Mouse (Mus musculus) neural tube, embryonic 15.5 days (tissue): ENCODE measurements around the gene Nle1. TPM values are rescaled to one million over a fixed set of nuclear protein-coding genes. Genes with fewer than 3 reads are reported as not detected.

ENCODE experiments used
- ATAC-seq: fragments of 200-750 bp; cut with Nextera tagmentation; 2 replicates; pipeline ENCODE4 v1.8.0; 2017; ENCODE audit warnings: mild to moderate bottlenecking, moderate TSS enrichment, moderate library complexity; ENCODE audit not compliant: low FRiP score
- H3K27ac ChIP-seq: fragments of 300-500 bp; sonication (generic); replicated peaks from 2 replicates; pipeline ENCODE4 v1.5.1; 2015; ENCODE audit warnings: mild to moderate bottlenecking, inconsistent platforms
- H3K27me3 ChIP-seq: fragments of 300-500 bp; sonication (generic); replicated peaks from 2 replicates; pipeline ENCODE4 v1.6.1; 2015; ENCODE audit warnings: inconsistent platforms
- H3K36me3 ChIP-seq: fragments of 300-500 bp; sonication (generic); 2 replicates; pipeline ENCODE4 v1.6.1; 2015; ENCODE audit warnings: inconsistent platforms
- H3K4me1 ChIP-seq: fragments of 300-500 bp; sonication (generic); 2 replicates; pipeline ENCODE4 v1.6.1; 2015; ENCODE audit warnings: inconsistent platforms
- H3K4me2 ChIP-seq: fragments of 300-500 bp; sonication (generic); 2 replicates; pipeline ENCODE4 v1.6.1; 2015; ENCODE audit warnings: inconsistent platforms, mild to moderate bottlenecking, moderate library complexity
- H3K4me3 ChIP-seq: fragments of 300-500 bp; sonication (generic); replicated peaks from 2 replicates; pipeline ENCODE4 v1.5.1; 2015; ENCODE audit warnings: mild to moderate bottlenecking, inconsistent platforms
- H3K9ac ChIP-seq: fragments of 300-500 bp; sonication (generic); replicated peaks from 2 replicates; pipeline ENCODE4 v1.6.1; 2015; ENCODE audit warnings: mild to moderate bottlenecking, inconsistent platforms
- H3K9me3 ChIP-seq: fragments of 300-500 bp; sonication (generic); replicated peaks from 2 replicates; pipeline ENCODE4 v1.6.1; 2016; ENCODE audit warnings: inconsistent platforms
- WGBS: fragments of 180-500 bp; shearing (Covaris S2); methylation state at CpG from one replicate; pipeline ENCODE4 v1.1.7; 2015; ENCODE audit warnings: mixed read lengths; 5-methylcytosine and 5-hydroxymethylcytosine counted together
- polyA plus RNA-seq: library from polyadenylated mRNA; unstranded; fragments of >200 nt; fragmentation: Nextera tagmentation; extraction: Ambion mirVana; gene quantifications from 2 replicates; pipeline ENCODE4 v1.2.1, GENCODE M21; 2015

Nle1 gene
- polyA plus RNA-seq, 1 experiment from 2014 or later, result 37.5 TPM

- Histone ChIP-seq H3K4me2 (no peak within 1 kb of the TSS), H3K4me3 (no peak within 1 kb of the TSS), H3K36me3 (peaks cover 10% of the 10 kb centered on the region), H3K27ac (no peak within 1 kb of the TSS), H3K9ac (no peak within 1 kb of the TSS), H3K4me1 (peaks cover 19% of the 10 kb centered on the region), H3K27me3 (peaks cover 13% of the 10 kb centered on the region; the same call in 1 of the 2 replicates), H3K9me3 (no peaks in the 10 kb centered on the region)
- 88% methylated on average over 4 of the region's 4 CpGs for WGBS
- no peak for ATAC-seq
These were observed 2.0 kb upstream of the Nle1 start, which contains the start of gene Unc45b for GRCm38 (mm10) chr11:82910250-82910649. Gene Unc45b, plus strand, starts transcription at chr11:82910550.

GRCm38 (mm10) chr11:82908608-82908989, 388 bp upstream of the Nle1 start:
- H3K9ac ChIP-seq, result peak overlapping the region; percentile 36; the same call in 1 of the 2 replicates
- no peak for ATAC-seq

DNA sequence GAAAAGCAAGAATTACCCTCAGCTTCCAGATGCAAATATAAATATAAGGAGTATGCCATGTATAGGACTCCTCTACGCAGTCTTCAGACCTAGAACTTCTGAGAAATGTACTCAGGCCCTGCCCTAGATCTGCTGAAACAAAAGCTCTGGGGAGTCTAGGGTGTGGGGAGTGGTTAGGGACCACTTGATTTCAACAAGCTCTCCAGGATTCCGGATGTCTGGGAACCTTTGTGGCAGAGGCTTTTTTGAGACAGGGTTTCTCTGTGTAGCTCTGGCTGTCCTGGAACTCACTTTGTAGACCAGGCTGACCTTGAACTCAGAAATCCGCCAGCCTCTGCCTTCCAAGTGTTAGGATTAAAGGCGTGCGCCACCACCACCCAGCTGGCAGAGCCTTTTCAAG, 2.4 kb downstream of the Nle1 start:
- ATAC-seq, result no peak
- Histone ChIP-seq H3K4me1 (peaks cover 19% of the 10 kb centered on the region), H3K27ac (no peak overlapping the region), H3K9me3 (no peaks in the 10 kb centered on the region), H3K9ac (no peak overlapping the region), H3K4me3 (no peak overlapping the region), H3K27me3 (0 out of 2 replicates have a peak, but pooled peaks cover 5% of the 10 kb centered on the region), H3K36me3 (peaks cover 53% of the 10 kb centered on the region), H3K4me2 (no peak overlapping the region)
- 95% methylated on average over 5 of the region's 5 CpGs for WGBS

More at GRCm38 (mm10) chr11:82908608-82908989, 388 bp upstream of the Nle1 start:
- WGBS, result 43% methylated on average over 10 of the region's 10 CpGs
- Histone ChIP-seq H3K9me3 (no peaks in the 10 kb centered on the region), H3K4me1 (peaks cover 19% of the 10 kb centered on the region), H3K27me3 (peaks cover 11% of the 10 kb centered on the region; the same call in 1 of the 2 replicates), H3K4me3 (peak overlapping the region; percentile 83), H3K36me3 (peaks cover 25% of the 10 kb centered on the region), H3K27ac (no peak overlapping the region), H3K4me2 (peak overlapping the region; percentile 85)

DNA sequence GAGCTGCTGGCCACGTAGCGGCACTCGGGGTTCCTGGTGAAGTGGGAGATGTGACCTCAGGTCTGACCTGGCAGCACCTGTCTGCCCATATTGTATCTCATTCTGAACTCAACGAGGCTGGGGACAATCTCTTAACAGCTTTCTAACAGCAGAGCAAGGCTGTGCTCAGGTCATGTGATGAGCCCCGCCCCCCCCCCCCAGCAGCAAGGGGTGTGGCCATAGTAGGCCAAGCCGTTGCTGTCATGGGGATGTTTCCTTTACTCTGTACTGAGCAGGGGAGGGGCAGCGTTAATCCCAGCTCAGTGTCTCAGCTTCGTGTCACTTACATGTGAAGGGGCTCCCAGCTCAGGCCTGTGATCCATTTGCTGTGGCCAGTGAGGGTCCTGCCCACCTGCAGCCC, 3.3 kb downstream of the Nle1 start:
- Histone ChIP-seq H3K27ac (no peak overlapping the region), H3K4me2 (no peak overlapping the region), H3K4me1 (peaks cover 19% of the 10 kb centered on the region), H3K36me3 (peaks cover 61% of the 10 kb centered on the region), H3K27me3 (0 out of 2 replicates have a peak, but pooled peaks cover 5% of the 10 kb centered on the region), H3K4me3 (no peak overlapping the region), H3K9ac (no peak overlapping the region), H3K9me3 (no peaks in the 10 kb centered on the region)
- WGBS, result 66% methylated on average over 8 of the region's 8 CpGs
- ATAC-seq, result no peak

- ATAC-seq, result no peak
- peaks cover 74% of the 10 kb centered on the region for H3K36me3 ChIP-seq
- no peak overlapping the region for H3K9ac ChIP-seq
- no peaks in the 10 kb centered on the region for H3K9me3 ChIP-seq
- no peak overlapping the region for H3K4me2 ChIP-seq
- H3K27me3 ChIP-seq, result no peaks in the 10 kb centered on the region
- 96% methylated on average over 20 of the region's 20 CpGs for WGBS
- H3K27ac ChIP-seq, result no peak overlapping the region
- H3K4me1 ChIP-seq, result peaks cover 6% of the 10 kb centered on the region; the same call in 1 of the 2 replicates
- no peak overlapping the region for H3K4me3 ChIP-seq
These were observed 6.5 kb downstream of the Nle1 start for GRCm38 (mm10) chr11:82901606-82902310.

GRCm38 (mm10) chr11:82899720-82900119, 8.5 kb downstream of the Nle1 start:
- peaks cover 60% of the 10 kb centered on the region for H3K36me3 ChIP-seq
- H3K27ac ChIP-seq, result no peak overlapping the region
- 95% methylated on average over 5 of the region's 5 CpGs for WGBS
- ATAC-seq, result no peak
- H3K27me3 ChIP-seq, result no peaks in the 10 kb centered on the region
- H3K4me2 ChIP-seq, result no peak overlapping the region
- no peaks in the 10 kb centered on the region for H3K4me1 ChIP-seq
- no peaks in the 10 kb centered on the region for H3K9me3 ChIP-seq
- H3K9ac ChIP-seq, result no peak overlapping the region
- H3K4me3 ChIP-seq, result no peak overlapping the region

- no peak overlapping the region for H3K27ac ChIP-seq
- H3K4me1 ChIP-seq, result no peaks in the 10 kb centered on the region
- 89% methylated on average over 10 of the region's 10 CpGs for WGBS
- no peak overlapping the region for H3K9ac ChIP-seq
- H3K36me3 ChIP-seq, result peaks cover 38% of the 10 kb centered on the region
- no peaks in the 10 kb centered on the region for H3K27me3 ChIP-seq
- no peak for ATAC-seq
- H3K4me2 ChIP-seq, result no peak overlapping the region
- no peak overlapping the region for H3K4me3 ChIP-seq
- H3K9me3 ChIP-seq, result no peaks in the 10 kb centered on the region
These were observed 10.7 kb downstream of the Nle1 start for GRCm38 (mm10) chr11:82897478-82897877.

DNA sequence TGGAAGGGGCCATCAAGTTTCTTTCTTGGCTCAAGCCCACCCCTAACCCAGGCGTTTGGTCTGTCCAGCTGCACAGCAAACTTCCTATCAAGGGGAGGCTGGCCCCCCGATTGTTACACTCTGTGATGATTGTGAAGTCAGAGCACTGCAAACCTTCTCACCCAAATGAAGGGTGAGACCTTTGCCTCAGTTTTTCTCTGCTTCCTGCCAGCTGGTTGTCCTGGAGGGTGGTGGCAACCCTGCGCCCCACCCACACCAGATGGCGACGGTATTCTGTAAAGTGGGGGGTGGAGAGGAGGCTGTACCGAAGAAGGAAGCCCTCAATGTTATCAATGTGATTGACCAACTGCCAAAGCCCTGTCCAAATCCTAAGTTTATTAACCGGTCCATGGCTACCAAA, 16.3 kb downstream of the Nle1 start, which contains the start of gene Fndc8:
Gene Fndc8, plus strand, starts transcription at position 189 of the 400 bp plus-strand sequence.
- Histone ChIP-seq H3K36me3 (no peaks in the 10 kb centered on the region), H3K27ac (no peak within 1 kb of the TSS), H3K9me3 (no peaks in the 10 kb centered on the region), H3K27me3 (peaks cover 14% of the 10 kb centered on the region), H3K9ac (no peak within 1 kb of the TSS), H3K4me1 (peaks cover 19% of the 10 kb centered on the region), H3K4me3 (no peak within 1 kb of the TSS), H3K4me2 (no peak within 1 kb of the TSS)
- no peak for ATAC-seq
- WGBS, result 62% methylated on average over 7 of the region's 7 CpGs

GRCm38 (mm10) chr11:82890342-82890762, 17.9 kb downstream of the Nle1 start, which contains the start of gene Rad51d:
Gene Rad51d, minus strand, starts transcription at chr11:82890614.
- Histone ChIP-seq H3K27me3 (peaks cover 14% of the 10 kb centered on the region), H3K9ac (peak within 1 kb of the TSS; percentile 77), H3K4me3 (peak within 1 kb of the TSS; percentile 67), H3K27ac (peak within 1 kb of the TSS; percentile 69), H3K36me3 (no peaks in the 10 kb centered on the region), H3K4me1 (peaks cover 19% of the 10 kb centered on the region), H3K4me2 (peak within 1 kb of the TSS; percentile 90), H3K9me3 (no peaks in the 10 kb centered on the region)
- WGBS, result under 1% methylated on average over 26 of the region's 26 CpGs
- ATAC-seq, result peak; percentile 92

GRCm38 (mm10) chr11:82889524-82890341, 18.5 kb downstream of the Nle1 start:
- WGBS, result 7% methylated on average over 31 of the region's 31 CpGs
- H3K9me3 ChIP-seq, result no peaks in the 10 kb centered on the region
- peak overlapping the region; percentile 77 for H3K9ac ChIP-seq
- peak overlapping the region; percentile 69 for H3K27ac ChIP-seq
- ATAC-seq, result peak; percentile 66
- peak overlapping the region; percentile 90 for H3K4me2 ChIP-seq
- peaks cover 14% of the 10 kb centered on the region for H3K27me3 ChIP-seq
- H3K36me3 ChIP-seq, result no peaks in the 10 kb centered on the region
- peak overlapping the region; percentile 67 for H3K4me3 ChIP-seq
- peaks cover 19% of the 10 kb centered on the region for H3K4me1 ChIP-seq

- WGBS, result 47% methylated on average over 10 of the region's 10 CpGs
- peak overlapping the region; percentile 90 for H3K4me2 ChIP-seq
- H3K27ac ChIP-seq, result no peak overlapping the region
- H3K9ac ChIP-seq, result peak overlapping the region; percentile 23; the same call in 1 of the 2 replicates
- peaks cover 14% of the 10 kb centered on the region for H3K27me3 ChIP-seq
- peaks cover 19% of the 10 kb centered on the region for H3K4me1 ChIP-seq
- H3K4me3 ChIP-seq, result no peak overlapping the region
- ATAC-seq, result no peak
- no peaks in the 10 kb centered on the region for H3K36me3 ChIP-seq
- H3K9me3 ChIP-seq, result no peaks in the 10 kb centered on the region
These were observed 19.7 kb downstream of the Nle1 start for GRCm38 (mm10) chr11:82888491-82888946.
